Mouse (Mus musculus) urinary bladder, adult 18-20 months (tissue): Measurements from ENCODE around the gene C530008M17Rik.

Experiments
- DNase-seq, 2 experiments: peaks; one replicate each; pipeline ENCODE4 v3.0.0; 2022; ENCODE audit warnings: low spot score in 2 of 2, mixed read lengths in 2 of 2

The C530008M17Rik gene

GRCm38 (mm10) chr5:76832529-76833210 is 176.4 kb downstream of the C530008M17Rik start:
- DNase-seq = no peak

DNA sequence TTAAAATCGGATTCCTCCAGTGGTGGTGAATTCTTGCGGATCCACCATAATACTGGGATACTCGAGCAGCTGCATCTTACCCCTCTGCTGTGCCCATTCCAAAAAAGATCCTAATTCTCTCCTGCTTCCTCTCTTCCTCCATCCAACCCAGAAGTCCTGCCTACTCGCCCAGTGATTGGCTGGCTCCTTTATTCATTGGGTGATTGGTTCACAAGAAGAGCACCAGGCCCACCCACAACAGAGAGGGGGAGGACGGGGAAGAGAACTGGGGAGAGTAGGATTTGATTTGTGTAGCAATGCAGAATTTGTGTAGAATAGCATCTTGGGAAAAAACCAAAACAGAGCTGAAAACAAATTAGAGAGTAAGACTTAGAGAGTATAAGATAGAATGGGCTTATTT is 180.7 kb downstream of the C530008M17Rik start:
- DNase-seq = no peak

DNA sequence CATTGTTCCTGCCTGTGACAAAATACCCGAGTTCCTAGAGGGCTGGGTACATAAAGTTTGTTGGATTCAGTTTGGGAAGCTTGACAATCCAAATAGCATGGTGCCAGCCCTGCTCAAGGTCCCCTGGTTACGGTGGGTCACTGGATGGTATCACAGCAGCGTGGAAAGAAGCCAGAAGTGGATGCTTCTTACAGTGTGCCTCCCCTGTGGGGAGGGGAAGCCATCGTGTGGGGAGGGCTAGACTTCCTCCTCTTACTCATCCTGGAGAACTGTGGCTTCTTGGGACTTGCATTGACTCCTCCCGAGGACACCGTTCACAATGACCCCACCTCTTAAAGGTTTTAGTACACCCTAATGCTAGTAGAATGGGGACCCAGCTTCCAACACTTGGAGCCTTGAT is 183.5 kb downstream of the C530008M17Rik start:
- no peak for DNase-seq

DNA sequence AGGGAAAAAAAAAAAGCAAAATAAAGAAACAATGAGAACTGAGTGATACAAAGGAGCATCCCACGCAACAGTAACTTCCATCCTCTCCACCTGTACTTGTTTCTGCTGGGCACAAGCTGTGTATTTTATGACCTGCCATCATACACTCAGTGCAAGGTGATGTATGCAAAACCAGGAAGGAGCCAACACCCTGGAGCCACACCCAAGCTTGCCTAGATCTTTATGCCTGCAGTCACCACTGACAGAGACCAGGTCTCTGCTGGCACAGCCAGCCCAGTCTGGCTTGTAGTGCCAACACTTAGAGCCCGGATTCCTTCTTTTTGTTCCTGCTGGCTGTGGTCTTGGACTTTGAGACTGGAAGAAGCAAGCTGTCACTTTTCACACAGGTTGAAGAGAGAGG is 185.5 kb downstream of the C530008M17Rik start:
- DNase-seq = no peak

DNA sequence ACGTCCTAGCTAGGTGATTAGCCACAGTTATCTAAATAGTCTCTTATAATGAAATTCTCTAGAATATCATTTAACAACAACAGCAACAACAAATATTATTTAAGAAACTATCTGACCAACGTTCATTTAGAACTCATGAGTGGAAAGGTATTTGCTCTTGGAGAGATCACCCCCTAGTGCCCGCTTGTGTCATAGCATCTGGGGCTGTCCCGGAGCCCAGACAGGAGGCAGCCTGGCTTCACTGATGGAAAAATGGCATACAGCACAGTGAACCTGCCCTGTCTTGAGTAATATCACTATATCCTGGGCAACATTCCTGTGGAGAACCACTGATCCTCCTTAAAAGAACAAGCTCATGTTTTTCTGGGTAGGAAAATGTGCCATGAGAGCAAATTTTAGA is 187.1 kb downstream of the C530008M17Rik start:
- DNase-seq = peak; percentile 42 to 43

- DNase-seq = no peak
Observed at GRCm38 (mm10) chr5:76843851-76844419, 187.6 kb downstream of the C530008M17Rik start.

DNA sequence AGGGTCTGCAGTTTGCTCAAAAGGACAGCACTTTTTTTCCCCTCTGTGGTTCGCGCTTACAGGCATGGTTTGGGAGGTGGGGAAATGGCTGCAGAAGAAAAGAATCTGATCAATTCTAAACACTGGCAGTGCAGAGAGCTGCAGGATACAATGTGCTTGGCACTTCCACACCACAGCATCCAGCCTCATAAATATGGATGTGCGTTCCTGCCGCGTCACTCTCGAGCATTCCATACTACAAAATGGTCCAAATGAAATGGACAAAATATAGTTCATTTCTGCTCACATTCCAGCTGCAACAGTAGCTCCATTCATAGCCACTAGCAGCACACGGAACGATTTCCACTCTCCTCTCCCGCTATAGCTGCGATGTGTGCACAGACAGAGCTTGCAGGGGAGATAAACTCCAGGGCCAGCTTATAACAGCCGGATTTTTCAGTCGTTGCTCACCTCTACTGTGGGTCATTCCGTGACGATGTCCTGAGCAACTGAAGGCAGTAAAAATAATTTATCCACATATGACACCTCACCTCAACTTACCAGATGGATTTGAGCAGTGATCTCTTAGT is 188.4 kb downstream of the C530008M17Rik start:
- DNase-seq = no peak

DNA sequence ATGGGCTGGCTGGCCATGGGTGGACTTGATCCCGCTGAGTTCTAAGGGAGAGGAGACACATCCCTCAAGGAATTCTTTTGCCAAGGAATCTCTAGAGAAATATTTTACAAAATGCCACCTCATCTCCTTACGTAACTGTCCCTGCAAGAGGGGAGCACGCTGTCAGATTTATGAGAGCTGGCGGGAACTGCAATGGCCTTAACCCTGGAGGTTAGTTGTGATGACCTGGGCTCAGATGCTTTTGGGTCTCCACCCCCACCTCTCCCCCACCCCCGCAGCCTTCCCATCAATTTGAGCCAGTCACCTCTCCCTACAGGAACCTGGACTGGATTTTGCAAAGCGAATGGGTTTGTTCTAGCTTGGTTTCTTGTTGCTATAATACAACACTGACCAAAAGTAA is 190.8 kb downstream of the C530008M17Rik start:
- DNase-seq = no peak

DNA sequence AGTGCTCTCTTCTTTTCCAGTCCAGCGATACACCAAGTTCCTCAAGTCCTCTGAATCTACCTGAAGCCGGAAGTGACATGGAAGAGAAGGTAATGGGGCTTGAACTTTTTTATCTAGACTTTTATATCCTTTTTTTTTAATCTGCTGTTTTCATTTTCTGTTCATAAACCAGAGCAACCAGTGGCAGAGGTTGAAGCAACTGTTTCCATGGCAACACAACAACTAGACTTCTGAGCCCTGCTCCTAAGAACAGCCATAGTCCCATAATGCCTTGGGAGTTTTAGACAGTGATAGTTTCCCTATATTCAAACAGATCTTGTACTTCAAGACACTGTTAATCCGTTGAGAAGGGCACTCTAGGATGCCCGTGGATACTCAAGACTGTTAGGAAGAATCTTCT is 195.0 kb downstream of the C530008M17Rik start:
- DNase-seq = no peak

GRCm38 (mm10) chr5:76853549-76853948 is 197.2 kb downstream of the C530008M17Rik start:
- peak; percentile 55 to 61 for DNase-seq

DNA sequence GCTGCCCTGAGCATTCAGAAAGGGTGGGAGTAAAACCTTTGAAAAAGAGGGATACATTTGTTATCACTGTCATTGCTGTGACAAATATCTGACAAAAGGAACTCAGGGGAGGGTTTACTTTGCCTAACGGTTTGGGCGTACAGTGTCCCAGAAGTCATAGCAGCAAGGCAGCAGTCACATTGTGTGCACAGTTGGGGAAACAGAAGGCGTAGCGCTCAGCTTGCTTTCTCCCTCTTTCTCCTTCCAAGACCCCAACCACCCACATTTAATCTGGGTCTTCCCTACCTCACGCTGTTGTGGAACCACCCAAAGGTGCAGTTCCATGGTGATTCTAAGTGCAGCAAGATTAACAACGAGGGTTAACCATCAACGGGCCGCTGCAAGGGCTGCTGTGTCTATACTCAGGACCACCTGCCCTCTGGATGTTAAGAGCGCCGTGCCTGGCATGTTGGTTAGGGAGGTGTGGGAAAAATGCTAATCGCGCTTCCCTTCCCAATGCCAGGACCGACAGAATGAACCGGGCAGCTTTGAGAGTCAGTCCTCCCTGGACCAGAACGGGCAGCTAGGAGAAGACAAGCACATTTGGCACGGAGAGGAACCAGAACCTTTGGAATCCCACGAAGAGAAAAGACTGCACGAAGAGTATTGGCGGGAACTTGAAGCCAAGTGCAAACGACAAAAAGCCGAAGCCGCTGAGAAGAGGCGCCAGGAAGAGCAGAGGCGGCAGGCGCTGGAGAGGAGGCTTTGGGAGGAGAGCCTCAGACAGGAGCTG is 199.7 kb downstream of the C530008M17Rik start:
- DNase-seq = no peak

- DNase-seq = no peak
Observed at GRCm38 (mm10) chr5:76857103-76858015, 201.0 kb downstream of the C530008M17Rik start.

DNA sequence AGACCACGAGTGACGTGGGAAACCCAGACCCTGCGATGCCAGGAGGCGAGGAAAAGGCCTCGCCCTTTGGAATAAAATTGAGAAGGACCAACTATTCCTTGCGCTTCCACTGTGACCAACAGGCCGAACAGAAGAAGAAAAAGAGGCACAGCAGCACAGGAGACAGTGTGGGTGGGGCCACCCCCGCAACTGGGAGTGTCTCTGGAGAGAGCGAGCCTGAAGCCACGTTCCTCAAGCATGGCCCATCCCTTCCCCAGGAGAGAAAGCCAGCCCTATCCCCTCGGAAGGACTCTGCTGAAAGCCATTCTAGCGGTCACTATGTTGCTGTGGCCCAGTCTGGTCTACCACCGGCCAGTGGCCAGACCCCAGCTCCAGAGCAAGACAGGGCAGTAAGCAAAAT is 202.1 kb downstream of the C530008M17Rik start:
- no peak for DNase-seq

DNA sequence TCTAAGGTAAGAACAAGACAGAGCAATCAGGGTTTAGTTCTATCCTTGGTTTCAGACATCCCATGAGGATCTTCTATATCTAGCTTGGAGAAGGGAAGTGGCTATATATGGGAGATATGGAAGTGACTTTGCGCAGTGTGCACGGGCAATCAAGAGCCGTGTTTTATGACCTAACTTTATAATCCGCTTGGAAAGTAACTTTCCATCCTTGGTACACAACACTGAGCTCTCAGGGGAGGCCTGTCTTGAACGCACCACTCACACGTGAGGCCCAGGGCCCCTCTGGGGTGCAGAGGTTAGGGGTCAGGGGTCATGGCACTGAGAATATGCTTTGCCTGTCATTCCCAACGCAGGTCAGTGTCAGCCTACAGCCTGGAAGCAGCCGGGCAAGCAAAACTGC is 210.5 kb downstream of the C530008M17Rik start:
- no peak for DNase-seq

DNA sequence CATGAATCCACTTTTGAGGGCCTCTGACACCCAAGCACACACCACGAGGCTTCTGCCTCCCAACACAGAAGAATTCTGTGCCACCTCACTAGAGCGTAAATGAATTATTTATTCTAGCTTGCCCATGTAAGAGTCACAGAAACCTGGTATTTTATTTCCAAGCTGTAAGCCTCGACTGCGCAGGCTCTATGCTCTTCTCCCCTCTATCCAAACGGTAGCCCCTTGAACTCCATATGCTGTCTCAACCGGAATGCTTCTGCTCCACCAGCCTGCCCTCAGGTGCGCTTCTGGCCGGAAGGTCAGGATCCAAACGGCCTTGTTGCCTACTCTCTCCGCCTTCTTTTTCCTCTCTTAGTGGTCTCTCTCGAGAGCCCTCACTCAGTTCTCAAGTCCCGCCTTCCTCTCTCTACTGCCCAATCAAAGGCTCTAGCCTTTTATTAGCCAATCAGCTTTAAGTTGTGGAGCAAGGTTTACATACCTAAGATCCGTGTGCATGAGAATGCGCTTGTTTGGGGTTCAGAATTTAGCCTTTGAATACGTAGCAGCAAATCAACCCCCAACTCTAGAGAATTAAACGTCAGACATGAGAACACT is 212.5 kb downstream of the C530008M17Rik start:
- DNase-seq = no peak

GRCm38 (mm10) chr5:76869553-76869952 is 213.2 kb downstream of the C530008M17Rik start:
- no peak for DNase-seq

- no peak for DNase-seq
Observed at GRCm38 (mm10) chr5:76876106-76876758, 219.9 kb downstream of the C530008M17Rik start.

- DNase-seq = no peak
Observed at GRCm38 (mm10) chr5:76884107-76884506, 227.8 kb downstream of the C530008M17Rik start.

DNA sequence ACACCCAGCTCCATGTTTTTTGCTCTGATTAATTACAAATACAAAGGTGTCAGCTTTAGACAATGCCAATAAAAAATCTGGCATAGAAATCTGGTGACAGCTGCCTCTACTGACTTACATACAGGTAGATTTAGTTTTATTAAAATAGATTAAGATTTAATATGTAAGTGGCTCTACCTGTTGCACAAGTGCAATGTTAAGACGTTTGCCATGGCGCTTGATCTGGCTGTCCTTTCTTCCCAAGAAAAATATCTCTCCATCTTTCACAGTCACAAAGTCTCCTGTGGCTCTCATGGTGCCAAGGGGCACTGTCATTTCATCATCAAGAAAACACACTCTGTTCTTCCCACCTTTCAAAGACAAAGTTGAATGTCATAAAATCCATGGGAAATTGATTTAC is 230.7 kb downstream of the C530008M17Rik start:
- no peak for DNase-seq

DNA sequence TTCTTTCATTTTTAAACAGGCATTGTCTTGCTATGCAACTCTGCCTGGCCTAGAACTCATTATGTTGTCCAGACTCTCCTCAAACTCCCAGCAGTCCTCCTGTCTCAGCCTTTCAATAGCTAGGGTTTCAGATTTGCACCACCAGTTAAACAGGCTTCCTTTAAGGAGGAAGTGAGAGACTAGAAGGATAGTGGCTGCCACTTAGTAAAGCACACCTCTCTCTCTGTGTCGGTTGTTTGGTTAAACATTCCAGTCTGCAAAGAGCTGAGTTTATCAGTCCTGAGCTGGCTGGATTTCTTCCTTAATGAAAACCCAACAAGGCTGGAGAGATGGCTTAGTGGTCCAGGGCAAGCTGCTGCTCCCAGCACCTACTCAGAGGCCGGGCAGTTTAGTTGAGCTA is 236.3 kb downstream of the C530008M17Rik start:
- no peak for DNase-seq

- DNase-seq = no peak
Observed at GRCm38 (mm10) chr5:76893084-76893483, 236.8 kb downstream of the C530008M17Rik start.
